Mouse (Mus musculus): ENCODE results near the gene Mapk6.
A peak's percentile ranks its signal among the peaks of the same experiment; 100 is the strongest.

The Mapk6 gene

GRCm38 (mm10) chr9:75382825-75383224 is 27.0 kb downstream of the Mapk6 start:
- DNase-seq (ENCODE audit: low read depth): no peak

GRCm38 (mm10) chr9:75378774-75379173 is 31.0 kb downstream of the Mapk6 start:
- peak; percentile 76 for DNase-seq (ENCODE audit: low read depth)

- no peak for DNase-seq (ENCODE audit: low read depth)
Measured at GRCm38 (mm10) chr9:75376428-75376827, 33.4 kb downstream of the Mapk6 start.

GRCm38 (mm10) chr9:75375606-75376005 is 34.2 kb downstream of the Mapk6 start:
- no peak for DNase-seq (ENCODE audit: low read depth)

- DNase-seq (ENCODE audit: low read depth): no peak
Measured at GRCm38 (mm10) chr9:75368779-75369178, 41.0 kb downstream of the Mapk6 start.

GRCm38 (mm10) chr9:75366191-75366590 is 43.6 kb downstream of the Mapk6 start:
- DNase-seq (ENCODE audit: low read depth): no peak

GRCm38 (mm10) chr9:75365195-75365594 is 44.6 kb downstream of the Mapk6 start:
- DNase-seq (ENCODE audit: low read depth): no peak

- DNase-seq (ENCODE audit: low read depth): peak; percentile 28
Measured at GRCm38 (mm10) chr9:75363702-75364101, 46.1 kb downstream of the Mapk6 start.

GRCm38 (mm10) chr9:75363001-75363400 is 46.8 kb downstream of the Mapk6 start:
- no peak for DNase-seq (ENCODE audit: low read depth)

- DNase-seq (ENCODE audit: low read depth): peak; percentile 96
Measured at GRCm38 (mm10) chr9:75362201-75362600, 47.6 kb downstream of the Mapk6 start.

GRCm38 (mm10) chr9:75361699-75362098 is 48.1 kb downstream of the Mapk6 start:
- peak; percentile 87 for DNase-seq (ENCODE audit: low read depth)

- no peak for DNase-seq (ENCODE audit: low read depth)
Measured at GRCm38 (mm10) chr9:75357087-75357654, 52.6 kb downstream of the Mapk6 start.

- DNase-seq (ENCODE audit: low read depth): no peak
Measured at GRCm38 (mm10) chr9:75355783-75356182, 54.0 kb downstream of the Mapk6 start.

GRCm38 (mm10) chr9:75353094-75353493 is 56.7 kb downstream of the Mapk6 start:
- no peak for DNase-seq (ENCODE audit: low read depth)

GRCm38 (mm10) chr9:75348641-75349040 is 61.2 kb downstream of the Mapk6 start:
- DNase-seq (ENCODE audit: low read depth): no peak

GRCm38 (mm10) chr9:75348066-75348465 is 61.7 kb downstream of the Mapk6 start:
- DNase-seq (ENCODE audit: low read depth): no peak

- no peak for DNase-seq (ENCODE audit: low read depth)
Measured at GRCm38 (mm10) chr9:75347458-75347857, 62.3 kb downstream of the Mapk6 start, which contains the start of gene Bcl2l10. TSS of gene Bcl2l10 (plus strand) at chr9:75347758.

- DNase-seq (ENCODE audit: low read depth): peak; percentile 89
Measured at GRCm38 (mm10) chr9:75342433-75342832, 67.4 kb downstream of the Mapk6 start.

GRCm38 (mm10) chr9:75338016-75338415 is 71.8 kb downstream of the Mapk6 start:
- DNase-seq (ENCODE audit: low read depth): no peak

GRCm38 (mm10) chr9:75334440-75334839 is 75.4 kb downstream of the Mapk6 start:
- no peak for DNase-seq (ENCODE audit: low read depth)

- no peak for DNase-seq (ENCODE audit: low read depth)
Measured at GRCm38 (mm10) chr9:75330821-75331220, 79.0 kb downstream of the Mapk6 start.

GRCm38 (mm10) chr9:75328047-75328446 is 81.8 kb downstream of the Mapk6 start:
- no peak for DNase-seq (ENCODE audit: low read depth)

- DNase-seq (ENCODE audit: low read depth): no peak
Measured at GRCm38 (mm10) chr9:75322099-75322885, 87.5 kb downstream of the Mapk6 start.

- DNase-seq (ENCODE audit: low read depth): no peak
Measured at GRCm38 (mm10) chr9:75319365-75319764, 90.4 kb downstream of the Mapk6 start.

Data from 416B (cell line).